ENCODE assay signal across 8 mouse cellular contexts in genomic region chr14:20694884-20695760, GRCm38 (mm10). TPM values are rescaled to one million over a fixed set of nuclear protein-coding genes. Genes with fewer than 3 reads are reported as not detected.
DNase-seq lines count a peak whose midpoint lies in the region; ATAC-seq lines count a peak whose summit lies in the region.

Gene Fut11 (plus strand): TSS chr14:20694968.

- peaks cover 60% of the 10 kb centered on the region for H3K36me3 ChIP-seq in heart, embryonic 13.5 days
- H3K36me3 ChIP-seq in liver, embryonic 12.5 days, result peaks cover 78% of the 10 kb centered on the region
- peaks cover 12% of the 10 kb centered on the region for H3K36me3 ChIP-seq in splenic B cell, adult 2 months (ENCODE audit: control insufficient read depth, insufficient read depth, low read length, poor library complexity, severe bottlenecking)

- peak within 1 kb of the TSS; percentile 87 for H3K4me2 ChIP-seq in heart, embryonic 13.5 days
- H3K4me2 ChIP-seq in liver, embryonic 12.5 days, result peak within 1 kb of the TSS; percentile 90

- H3K9me3 ChIP-seq in heart, embryonic 13.5 days, result no peaks in the 10 kb centered on the region
- H3K9me3 ChIP-seq in liver, embryonic 12.5 days (replicated peaks), result no peaks in the 10 kb centered on the region

- H3K27me3 ChIP-seq in heart, embryonic 13.5 days (replicated peaks), result no peaks in the 10 kb centered on the region
- no peaks in the 10 kb centered on the region for H3K27me3 ChIP-seq in liver, embryonic 12.5 days (replicated peaks)
- no peaks in the 10 kb centered on the region for H3K27me3 ChIP-seq in splenic B cell, adult 2 months (ENCODE audit: control insufficient read depth, insufficient read depth, low read length, poor library complexity, severe bottlenecking)

- H3K4me3 ChIP-seq in brown adipose tissue, adult 24 weeks (ENCODE audit: insufficient read depth, low read depth, low read length), result peak within 1 kb of the TSS; percentile 98
- H3K4me3 ChIP-seq in heart, embryonic 13.5 days, result peak within 1 kb of the TSS; percentile 89
- H3K4me3 ChIP-seq in liver, embryonic 12.5 days, result peak within 1 kb of the TSS; percentile 94

- H3K4me1 ChIP-seq in brown adipose tissue, adult 24 weeks (ENCODE audit: control insufficient read depth, insufficient read depth, insufficient read length, low read length), result peaks cover 3% of the 10 kb centered on the region; the same call in 1 of the 2 replicates
- peaks cover 58% of the 10 kb centered on the region for H3K4me1 ChIP-seq in heart, embryonic 13.5 days
- H3K4me1 ChIP-seq in liver, embryonic 12.5 days, result peaks cover 59% of the 10 kb centered on the region

- WGBS in heart, embryonic 13.5 days, result under 1% methylated on average over 107 of the region's 111 CpGs
- WGBS in liver, embryonic 12.5 days (ENCODE audit: insufficient replicate concordance), result under 1% methylated on average over 111 of the region's 111 CpGs

- peak; percentile 93 for DNase-seq in CD4-positive, CD25-positive, alpha-beta regulatory T cell, adult 2 months (ENCODE audit: low read depth, low spot score)
- peak; percentile 94 for DNase-seq in kidney, postnatal 10 days
- DNase-seq in naive thymus-derived CD4-positive, alpha-beta T cell, adult 2 months (ENCODE audit: low read depth), result peak; percentile 94
- peak; percentile 85 for DNase-seq in splenic B cell, adult 2 months (ENCODE audit: low read depth, low spot score)

- peak within 1 kb of the TSS; percentile 87 for H3K27ac ChIP-seq in brown adipose tissue, adult 24 weeks (replicated peaks; ENCODE audit: low read depth, low read length)
- peak within 1 kb of the TSS; percentile 98 for H3K27ac ChIP-seq in heart, embryonic 13.5 days (replicated peaks)
- H3K27ac ChIP-seq in liver, embryonic 12.5 days, result peak within 1 kb of the TSS; percentile 96

- ATAC-seq in erythroid progenitor cell, adult 5-6 weeks (replicated peaks; ENCODE audit: low FRiP score, poor library complexity, severe bottlenecking), result peak; percentile 81
- ATAC-seq in heart, embryonic 13.5 days (ENCODE audit: extremely low read depth, insufficient number of reproducible peaks, low FRiP score, low TSS enrichment), result peak; percentile 80
- ATAC-seq in liver, embryonic 12.5 days, result peak; percentile 87

- H3K9ac ChIP-seq in heart, embryonic 13.5 days, result peak within 1 kb of the TSS; percentile 97
- peak within 1 kb of the TSS; percentile 94 for H3K9ac ChIP-seq in liver, embryonic 12.5 days

RNA-seq across cellular contexts. Expression of gene Fut11, which starts in this region (rescaled TPM):
- polyA plus RNA-seq in brown adipose tissue, adult 24 weeks (2012; ENCODE audit: insufficient read depth, insufficient read length, missing spikeins), result 1.6 and 3.3 TPM in 2 replicates
- 5.9 and 10.1 TPM in 2 replicates for total RNA-seq in erythroid progenitor cell, adult 5-6 weeks (2015; ENCODE audit: low replicate concordance)
- total RNA-seq in erythroid progenitor cell, adult 5-6 weeks (2017; ENCODE audit: low replicate concordance), result 6.0 and 10.7 TPM in 2 replicates
- 15.3 and 17.4 TPM in 2 replicates for polyA plus RNA-seq in heart, embryonic 13.5 days (2015; fragmentation: Nextera tagmentation; extraction: Ambion mirVana)
- polyA plus RNA-seq in liver, embryonic 12.5 days (2016; fragmentation: Nextera tagmentation; extraction: Ambion mirVana), result 10.2 and 11.5 TPM in 2 replicates

Comparison
In these comparisons a context has a peak if more than half of its experiments do, and no peak if none do; other contexts are left out.
1. Peak in every context shown above with its lines: DNase-seq, ATAC-seq, H3K4me3 ChIP-seq and H3K27ac ChIP-seq.